Mouse (Mus musculus): ENCODE results near the gene Borcs6.

Borcs6 gene

DNA sequence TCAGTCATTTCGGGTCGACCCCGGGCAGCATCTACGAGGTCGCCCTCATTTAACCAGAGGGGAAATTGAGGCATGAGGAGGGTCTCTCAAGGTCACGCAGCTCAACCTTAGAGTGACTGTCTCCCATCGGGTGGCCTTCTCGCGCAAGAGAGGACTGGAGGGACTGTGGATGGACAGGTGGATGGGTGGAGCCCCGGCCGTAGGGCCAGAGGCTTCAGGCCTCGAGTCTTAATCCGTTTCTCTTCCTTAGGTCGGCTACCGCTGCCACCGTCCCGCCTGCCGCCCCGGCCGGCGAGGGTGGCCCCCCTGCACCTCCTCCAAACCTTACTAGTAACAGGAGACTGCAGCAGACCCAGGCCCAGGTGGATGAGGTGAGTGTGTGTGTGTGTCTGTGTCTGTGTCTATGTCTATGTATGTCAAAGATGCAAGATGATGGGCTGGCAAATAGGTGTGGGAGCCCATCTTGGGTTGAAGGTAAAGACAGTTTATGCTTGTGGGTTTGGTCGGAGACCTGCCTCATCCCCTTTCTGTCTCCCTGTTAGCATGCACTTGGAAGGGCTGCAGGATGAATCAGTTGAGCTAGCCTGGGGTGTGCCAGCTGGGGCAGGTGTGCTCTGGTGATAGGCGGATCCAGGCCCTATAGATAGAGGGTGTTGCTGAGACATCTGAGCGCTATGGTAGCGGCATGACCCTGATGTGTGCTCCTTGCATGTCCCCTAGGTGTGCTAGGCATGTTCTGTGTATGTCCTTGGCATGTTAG, 29.5 kb downstream of the Borcs6 start:
- 6% methylated on average over 25 of the region's 25 CpGs for WGBS

GRCm38 (mm10) chr11:69089616-69090290, 30.2 kb downstream of the Borcs6 start:
- WGBS, result 35% methylated on average over 12 of the region's 12 CpGs

- WGBS, result 17% methylated on average over 6 of the region's 6 CpGs
These were observed 30.9 kb downstream of the Borcs6 start for GRCm38 (mm10) chr11:69090367-69090766.

- WGBS, result 54% methylated on average over 7 of the region's 7 CpGs
These were observed 32.3 kb downstream of the Borcs6 start for GRCm38 (mm10) chr11:69091566-69092385.

DNA sequence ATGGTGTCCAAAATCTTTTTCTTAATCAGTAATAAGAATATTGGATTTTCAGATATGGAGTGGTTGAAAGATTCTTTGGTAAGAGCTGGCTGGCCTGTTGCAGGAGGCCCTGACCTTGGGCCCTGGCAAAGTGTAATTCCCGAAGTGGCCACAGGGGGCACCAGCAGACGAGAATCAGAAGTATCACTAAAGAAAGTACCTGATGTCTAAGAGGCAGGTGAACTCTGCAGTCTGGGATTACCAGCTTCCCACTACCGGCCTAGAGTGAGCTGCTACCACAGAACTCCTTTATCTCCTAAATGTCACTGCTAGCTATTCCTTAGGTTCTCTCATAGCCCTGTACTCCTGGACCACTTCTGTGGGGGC, 32.9 kb downstream of the Borcs6 start:
- 8% methylated on average over 3 of the region's 3 CpGs for WGBS

DNA sequence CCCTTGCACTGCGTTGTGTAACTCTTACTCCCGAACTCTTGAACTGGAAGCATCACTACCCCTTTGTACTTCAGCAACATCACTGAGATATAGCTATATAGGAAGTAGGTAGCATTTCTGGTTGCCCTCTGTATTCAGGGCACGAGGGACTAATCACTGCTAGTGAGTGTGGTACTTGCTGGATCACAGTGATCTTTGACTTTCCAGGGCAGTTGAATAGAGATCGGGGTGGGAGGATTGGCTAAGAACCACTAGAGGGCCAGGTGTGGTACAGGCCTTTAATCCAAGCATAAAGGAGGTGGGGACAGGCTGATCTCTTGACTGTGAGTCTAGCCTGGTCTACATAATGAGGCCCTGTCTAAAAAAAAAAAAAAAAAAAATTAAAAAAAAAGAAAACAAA, 33.4 kb downstream of the Borcs6 start:
- 79% methylated on average over 4 of the region's 4 CpGs for WGBS

DNA sequence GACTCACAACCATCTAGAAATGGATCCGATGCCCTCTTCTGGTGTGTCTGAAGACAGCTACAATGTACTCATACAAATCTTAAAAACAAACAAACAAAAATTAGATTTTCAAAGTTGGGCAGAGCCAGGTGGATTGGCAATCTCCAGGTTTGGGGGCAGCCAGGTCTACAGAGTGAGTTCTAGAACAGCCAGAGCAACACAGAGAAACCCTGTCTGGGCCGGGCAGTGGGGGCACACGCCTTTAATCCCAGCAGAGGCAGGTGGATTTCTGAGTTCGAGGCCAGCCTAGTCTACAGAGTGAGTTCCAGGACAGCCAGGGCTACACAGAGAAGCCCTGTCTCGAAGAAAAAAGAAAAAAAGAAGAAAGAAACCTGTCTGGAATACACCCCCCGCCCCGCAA, 34.3 kb downstream of the Borcs6 start:
- WGBS, result 80% methylated on average over 7 of the region's 7 CpGs

DNA sequence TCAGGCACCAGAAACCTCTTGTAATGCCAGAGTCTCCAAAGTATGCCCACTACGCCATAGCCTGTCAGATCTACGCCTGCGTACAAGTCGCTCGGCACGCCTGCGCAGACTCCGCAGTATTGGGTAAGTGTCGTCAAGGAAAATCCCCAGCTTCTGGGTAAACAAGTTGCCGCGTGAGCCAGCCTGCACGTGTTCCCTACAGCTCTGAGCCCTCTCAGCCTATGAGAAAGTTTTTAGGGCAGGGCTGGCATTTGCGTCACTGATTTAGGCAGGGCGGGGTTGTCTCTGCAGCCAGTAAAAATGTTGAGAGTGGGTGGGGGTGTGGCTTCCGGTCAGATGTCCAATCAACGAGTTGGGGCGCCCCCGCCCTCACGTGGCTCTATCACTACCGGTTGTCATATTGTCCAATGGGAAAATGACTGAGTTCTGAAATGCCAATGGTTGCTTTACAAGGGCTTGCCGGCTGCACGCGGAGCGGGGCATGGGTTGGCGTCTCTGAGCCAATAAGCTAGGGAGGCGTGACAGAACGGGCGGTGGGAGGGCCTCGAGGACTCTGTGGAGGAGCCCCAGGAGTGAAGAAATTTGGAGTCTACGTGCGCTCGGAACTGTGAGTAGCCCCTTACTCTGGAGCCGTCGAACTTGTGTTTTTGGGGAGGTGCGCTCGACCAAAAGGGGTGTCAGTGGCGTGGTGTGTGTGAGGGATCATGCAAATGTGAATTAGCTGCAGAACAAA, 35.3 kb downstream of the Borcs6 start, which contains the start of gene Per1:
Per1 (plus strand) TSS at position 521 of the 733 bp plus-strand sequence.
- under 1% methylated on average over 37 of the region's 37 CpGs for WGBS

GRCm38 (mm10) chr11:69095511-69096231, 36.2 kb downstream of the Borcs6 start:
- whole genome bisulfite sequencing, result under 1% methylated on average over 27 of the region's 27 CpGs

- WGBS, result 6% methylated on average over 9 of the region's 9 CpGs
These were observed 37.0 kb downstream of the Borcs6 start for GRCm38 (mm10) chr11:69096360-69096986.

GRCm38 (mm10) chr11:69096987-69097900, 37.7 kb downstream of the Borcs6 start:
- 1% methylated on average over 28 of the region's 29 CpGs for WGBS

- 4% methylated on average over 8 of the region's 8 CpGs for WGBS
These were observed 38.7 kb downstream of the Borcs6 start for GRCm38 (mm10) chr11:69098039-69098761.

DNA sequence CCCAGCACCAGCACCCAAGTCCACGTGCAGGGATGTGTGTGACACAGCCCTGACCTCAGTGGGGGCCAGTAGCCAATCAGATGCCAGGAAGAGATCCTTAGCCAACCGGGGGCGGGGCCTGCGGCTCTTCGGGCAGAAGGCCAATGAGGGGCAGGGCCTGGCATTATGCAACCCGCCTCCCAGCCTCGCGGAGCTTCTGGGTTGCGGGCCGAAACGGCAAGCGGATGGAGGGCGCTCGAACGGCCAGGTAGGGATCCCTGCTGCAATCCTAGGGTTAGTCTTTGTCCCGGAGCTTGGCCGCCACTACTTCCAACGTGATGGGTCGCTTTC, 39.2 kb downstream of the Borcs6 start:
- WGBS, result 1% methylated on average over 19 of the region's 19 CpGs

DNA sequence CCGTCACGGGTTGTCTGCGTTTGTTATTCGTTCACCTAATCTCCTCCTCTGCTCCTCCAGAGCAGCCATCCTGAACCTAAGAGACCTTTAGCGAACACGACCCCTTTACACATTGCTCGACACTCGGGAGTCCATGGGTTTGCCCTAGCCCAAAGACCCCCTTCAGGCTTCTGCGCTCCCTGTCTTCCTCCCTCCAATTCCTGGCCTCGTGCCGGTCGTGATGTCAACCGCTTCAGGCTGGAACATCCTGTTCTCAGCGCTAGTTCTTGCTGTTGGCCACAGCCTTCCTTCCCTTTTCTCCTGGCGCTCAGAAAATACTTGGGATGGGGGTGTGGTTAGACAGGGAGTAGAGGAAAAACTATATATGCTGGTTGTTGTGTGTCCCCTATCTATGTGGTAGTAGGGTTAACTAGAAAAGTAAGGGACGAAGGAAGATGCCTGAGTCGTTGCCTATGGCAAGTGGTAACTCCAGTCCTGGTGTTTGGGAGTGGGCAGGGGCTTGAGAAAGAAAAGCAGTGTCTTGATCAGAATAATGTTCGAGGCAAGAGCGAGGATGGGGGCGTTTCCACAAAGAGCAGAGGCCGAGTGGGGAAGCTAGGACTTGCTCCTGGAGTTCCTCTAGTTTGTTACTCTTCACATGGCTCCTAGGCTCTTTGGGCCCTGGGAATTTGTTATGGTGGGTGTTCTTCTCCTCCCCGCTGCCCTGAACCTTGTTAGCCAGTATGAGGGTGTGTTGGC, 39.8 kb downstream of the Borcs6 start:
- WGBS, result under 1% methylated on average over 22 of the region's 22 CpGs

DNA sequence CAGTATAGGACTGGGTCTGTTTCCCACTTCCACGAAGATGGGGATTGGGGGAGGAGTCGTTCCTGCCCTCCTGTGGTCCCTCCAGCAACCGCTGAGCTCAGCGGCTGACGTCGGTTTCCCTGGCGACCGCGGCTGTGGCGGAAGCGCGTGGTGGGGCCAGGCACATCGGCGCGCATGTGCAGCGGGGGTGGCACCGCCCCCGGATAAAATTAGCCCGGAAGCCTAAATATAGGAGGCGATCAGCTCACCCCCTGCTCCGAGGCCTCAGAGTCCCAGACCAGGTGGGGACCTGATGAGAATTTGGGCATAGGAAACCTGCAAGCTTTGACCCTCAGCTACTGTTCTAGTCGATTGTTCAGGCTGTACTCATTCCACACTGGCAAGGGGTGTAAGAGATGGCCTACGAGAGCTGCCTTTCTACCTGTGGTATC, 40.4 kb downstream of the Borcs6 start:
- WGBS, result under 1% methylated on average over 23 of the region's 23 CpGs

DNA sequence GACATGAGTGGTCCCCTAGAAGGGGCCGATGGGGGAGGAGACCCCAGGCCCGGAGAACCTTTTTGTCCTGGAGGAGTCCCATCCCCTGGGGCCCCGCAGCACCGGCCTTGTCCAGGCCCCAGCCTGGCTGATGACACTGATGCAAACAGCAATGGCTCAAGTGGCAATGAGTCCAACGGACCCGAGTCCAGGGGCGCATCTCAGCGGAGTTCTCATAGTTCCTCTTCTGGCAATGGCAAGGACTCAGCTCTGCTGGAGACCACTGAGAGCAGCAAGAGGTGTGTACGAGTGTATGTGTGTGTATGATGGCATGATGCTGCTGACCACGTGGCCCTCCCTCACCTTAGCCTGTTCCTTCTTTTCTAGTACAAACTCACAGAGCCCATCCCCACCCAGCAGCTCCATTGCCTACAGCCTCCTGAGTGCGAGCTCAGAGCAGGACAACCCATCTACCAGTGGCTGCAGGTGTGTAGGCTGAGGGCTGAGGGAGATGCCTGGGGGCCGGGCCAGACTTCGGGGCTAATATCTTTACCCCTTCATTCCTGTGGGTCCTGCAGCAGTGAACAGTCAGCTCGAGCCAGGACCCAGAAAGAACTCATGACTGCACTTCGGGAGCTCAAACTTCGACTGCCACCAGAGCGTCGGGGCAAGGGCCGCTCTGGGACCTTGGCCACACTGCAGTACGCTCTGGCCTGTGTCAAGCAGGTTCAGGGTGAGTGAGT, 41.3 kb downstream of the Borcs6 start:
- WGBS, result 74% methylated on average over 20 of the region's 20 CpGs

DNA sequence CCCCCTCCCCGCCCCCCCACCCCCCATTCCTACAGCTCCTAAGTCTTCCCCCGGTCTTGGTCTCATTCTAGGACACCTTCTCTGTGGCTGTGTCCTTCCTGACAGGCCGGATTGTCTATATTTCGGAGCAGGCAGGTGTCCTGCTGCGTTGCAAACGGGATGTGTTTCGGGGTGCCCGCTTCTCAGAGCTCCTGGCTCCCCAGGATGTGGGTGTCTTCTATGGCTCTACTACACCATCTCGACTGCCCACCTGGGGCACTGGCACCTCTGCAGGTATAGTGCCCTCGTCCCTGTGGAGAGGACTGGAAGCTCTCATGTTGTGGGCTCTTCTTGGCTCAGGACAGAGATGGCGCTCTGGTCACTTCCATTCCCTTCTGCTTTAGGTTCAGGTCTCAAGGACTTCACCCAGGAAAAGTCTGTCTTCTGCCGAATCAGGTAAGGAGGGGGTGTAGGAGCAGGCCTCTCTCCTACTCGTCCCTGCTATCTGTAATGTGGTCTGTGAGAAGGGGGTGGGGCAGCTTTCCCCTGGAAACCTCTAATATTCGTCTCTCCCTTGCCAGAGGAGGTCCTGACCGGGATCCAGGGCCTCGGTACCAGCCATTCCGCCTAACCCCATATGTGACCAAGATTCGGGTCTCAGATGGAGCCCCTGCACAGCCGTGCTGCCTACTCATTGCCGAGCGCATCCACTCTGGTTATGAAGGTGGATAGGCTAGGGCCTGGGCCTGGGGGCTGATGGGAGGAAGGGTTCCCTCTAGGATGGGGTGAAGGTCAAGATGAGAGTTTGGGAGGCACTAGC, 42.3 kb downstream of the Borcs6 start:
- WGBS, result 84% methylated on average over 21 of the region's 21 CpGs
